Mouse (Mus musculus): ENCODE results near the gene Il22ra2.
A peak's percentile ranks its signal among the peaks of the same experiment; 100 is the strongest.
"Not testable (repeated sequence)": the region's sequence is repeated elsewhere in the genome, so short reads cannot be mapped to it uniquely, and the experiment has no call there.

Il22ra2 gene

DNA sequence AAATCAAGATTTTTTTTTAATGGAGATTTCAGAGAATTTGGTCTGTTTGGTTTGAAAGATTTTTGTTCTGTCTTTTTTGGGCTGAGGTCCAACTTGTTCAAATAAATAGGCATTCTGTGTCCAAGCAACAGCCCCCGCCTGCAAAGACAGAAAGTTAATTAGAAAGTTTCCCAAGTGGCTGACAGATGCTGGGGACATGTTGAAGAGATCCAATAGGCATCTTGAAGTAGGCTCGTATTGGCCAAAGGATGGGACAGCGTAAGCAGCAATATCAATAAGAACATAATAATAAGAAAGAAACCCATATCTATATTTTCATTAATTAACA lies 21.7 kb upstream of the Il22ra2 start:
- no peak for DNase-seq (ENCODE audit: inconsistent ontology term)

DNA sequence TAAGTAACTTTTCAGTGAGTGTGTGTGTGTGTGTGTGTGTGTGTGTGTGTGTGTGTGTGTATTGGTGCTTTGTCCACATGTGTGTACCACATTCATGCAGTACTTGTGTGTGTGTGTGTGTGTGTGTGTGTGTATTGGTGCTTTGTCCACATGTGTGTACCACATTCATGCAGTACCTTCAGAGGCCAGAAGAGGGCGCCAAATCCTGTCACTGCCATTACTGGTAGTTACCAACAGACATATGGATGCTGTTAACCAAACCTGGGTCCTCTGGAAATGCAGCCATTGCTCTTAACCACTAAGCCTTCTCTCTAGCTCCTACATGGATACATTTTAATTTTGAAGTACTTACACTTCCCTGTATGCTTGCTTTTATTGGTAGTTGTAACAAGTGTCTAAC lies 20.3 kb upstream of the Il22ra2 start:
- not testable (repeated sequence) for DNase-seq (ENCODE audit: inconsistent ontology term)

DNA sequence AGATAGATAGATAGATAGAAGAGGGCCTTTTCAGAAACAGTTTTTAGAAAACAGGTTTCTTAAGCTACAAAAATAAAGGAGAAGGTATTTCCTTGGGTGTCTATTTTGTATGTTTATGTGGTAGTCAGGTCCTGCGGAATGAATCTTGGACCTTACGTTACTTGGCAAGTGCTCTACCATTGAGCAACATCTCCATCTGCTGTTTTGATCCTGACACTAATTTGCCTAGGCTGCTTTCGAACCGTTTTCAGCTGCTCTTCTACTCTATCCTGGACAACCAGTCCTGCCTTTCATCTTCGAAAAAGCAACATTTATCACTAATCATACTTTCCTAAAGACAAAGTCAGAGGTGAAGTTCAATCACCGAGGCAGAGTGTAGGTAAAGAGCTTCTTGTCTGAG lies 18.6 kb upstream of the Il22ra2 start:
- DNase-seq (ENCODE audit: inconsistent ontology term) = no peak

DNA sequence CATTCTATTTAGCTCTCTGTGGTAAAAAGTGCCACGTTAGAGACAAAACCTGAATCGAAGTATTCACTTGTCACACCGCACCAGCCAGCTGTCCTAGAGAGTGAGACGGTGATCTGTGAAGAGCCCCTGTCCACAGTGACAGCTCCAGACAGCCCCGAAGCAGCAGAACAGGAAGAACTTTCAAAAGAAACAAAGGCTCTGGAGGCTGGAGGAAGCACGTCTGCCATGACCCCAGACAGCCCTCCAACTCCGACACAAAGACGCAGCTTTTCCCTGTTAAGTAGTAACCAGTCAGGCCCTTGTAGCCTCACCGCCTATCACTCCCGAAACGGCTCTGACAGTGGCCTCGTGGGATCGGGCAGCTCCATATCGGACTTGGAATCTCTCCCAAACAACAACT lies 12.7 kb upstream of the Il22ra2 start:
- DNase-seq (ENCODE audit: inconsistent ontology term) = no peak

DNA sequence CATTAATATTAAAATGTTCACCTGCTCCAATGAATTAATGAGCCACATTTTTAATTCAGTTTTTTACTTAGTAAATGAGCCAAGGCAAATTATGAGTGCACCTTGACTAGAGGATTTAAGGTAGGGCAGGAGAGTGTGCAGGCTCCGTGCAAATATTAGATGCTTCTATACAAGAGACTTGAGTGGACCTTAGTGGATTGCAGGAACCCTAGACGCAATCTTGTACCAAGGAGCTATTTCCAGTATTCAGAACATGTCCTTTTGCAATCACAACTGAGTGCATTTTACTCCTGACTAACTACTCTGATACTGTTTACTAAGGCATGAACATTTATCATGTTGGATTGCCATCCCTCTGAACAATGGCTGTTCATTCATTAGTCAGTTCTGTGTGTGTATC lies 10.2 kb upstream of the Il22ra2 start:
- no peak for DNase-seq (ENCODE audit: inconsistent ontology term)

DNA sequence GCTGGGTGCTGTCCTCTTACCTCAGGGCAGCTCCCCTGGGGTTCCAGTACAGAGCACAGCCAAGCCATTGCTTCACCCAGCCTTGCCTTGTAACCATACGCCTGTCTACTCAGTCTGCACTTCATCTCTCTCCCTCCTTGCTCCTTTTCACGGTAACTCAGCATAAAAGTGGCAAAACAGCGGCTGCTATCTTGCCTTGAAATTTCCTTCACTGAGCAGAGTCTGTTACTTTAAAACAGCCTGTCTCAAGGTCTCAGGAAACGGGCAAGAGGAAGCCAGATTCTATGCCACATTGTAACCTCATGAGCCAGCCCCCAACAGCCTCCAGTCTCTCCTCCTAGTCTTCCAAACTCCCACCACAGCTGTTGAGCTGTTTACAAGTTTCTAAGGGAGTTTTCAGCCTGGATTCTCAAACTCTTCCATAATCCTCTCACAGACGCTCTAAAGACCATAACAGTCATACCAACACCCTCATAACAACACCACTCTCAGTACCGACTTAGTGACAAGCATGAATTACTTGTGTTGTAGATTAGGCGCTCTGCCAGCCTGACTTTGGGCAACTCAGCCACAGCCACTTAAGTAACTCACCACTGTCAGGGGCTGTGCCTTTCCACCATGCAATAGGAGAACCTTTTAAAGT lies 8.6 kb upstream of the Il22ra2 start:
- DNase-seq (ENCODE audit: inconsistent ontology term) = no peak

DNA sequence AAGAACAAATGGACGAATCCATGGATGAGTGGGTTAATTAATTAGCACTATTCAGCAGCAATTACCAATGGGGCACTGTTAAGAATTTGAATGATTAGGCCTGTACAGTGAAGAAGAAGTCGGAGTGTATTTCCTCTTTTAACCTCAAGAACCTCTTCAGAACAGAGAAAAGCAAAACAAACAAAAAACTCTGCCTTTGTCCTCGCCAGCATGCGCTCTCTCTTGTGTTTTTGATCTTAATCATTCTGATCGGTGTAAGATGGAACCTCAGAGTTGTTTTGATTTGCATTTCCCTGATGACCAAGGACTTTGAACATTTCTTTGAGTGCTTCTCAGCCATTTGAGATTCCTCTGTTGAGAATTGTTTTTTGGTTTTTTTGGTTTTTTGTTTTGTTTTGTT lies 2.1 kb upstream of the Il22ra2 start:
- DNase-seq (ENCODE audit: inconsistent ontology term) = peak; percentile 7

DNA sequence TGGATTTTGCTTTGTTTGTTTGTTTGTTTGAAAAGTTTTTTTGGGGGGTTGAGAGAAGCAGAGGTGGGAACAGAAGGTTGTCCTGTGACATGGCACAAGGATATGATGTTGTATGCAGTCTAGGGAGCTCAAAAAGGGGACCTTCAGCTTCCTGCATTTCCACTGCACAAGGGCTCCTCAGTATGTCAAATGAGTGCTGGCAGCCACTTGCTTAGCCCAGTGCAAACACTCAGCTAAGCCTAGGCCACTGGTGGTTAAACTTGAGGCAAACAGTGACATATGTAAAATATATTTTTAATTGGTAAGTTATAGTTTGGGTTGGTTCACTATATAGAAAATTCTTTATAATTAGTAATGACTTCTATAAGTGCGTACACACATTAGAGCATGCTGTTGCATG lies 2.8 kb downstream of the Il22ra2 start:
- no peak for DNase-seq (ENCODE audit: inconsistent ontology term)

DNA sequence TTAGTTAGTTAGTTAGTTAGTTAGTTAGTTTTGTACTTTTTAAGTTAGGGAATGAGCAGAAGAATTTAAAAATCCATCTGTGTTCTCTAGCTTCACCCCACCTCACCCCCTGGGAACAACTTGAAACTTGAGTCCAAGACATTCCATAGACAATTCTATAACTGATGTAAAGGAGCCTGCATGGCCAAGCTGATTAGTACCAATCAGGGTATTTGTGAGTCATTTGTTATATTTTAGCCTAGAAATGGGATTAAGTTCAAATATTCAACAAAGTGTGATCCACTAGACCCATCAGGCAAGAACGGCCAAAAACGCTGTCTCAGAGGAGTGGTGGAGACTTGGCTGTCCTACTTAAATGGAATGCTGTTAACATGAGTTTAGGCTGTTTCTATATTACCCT lies 5.5 kb downstream of the Il22ra2 start:
- DNase-seq (ENCODE audit: inconsistent ontology term) = no peak

DNA sequence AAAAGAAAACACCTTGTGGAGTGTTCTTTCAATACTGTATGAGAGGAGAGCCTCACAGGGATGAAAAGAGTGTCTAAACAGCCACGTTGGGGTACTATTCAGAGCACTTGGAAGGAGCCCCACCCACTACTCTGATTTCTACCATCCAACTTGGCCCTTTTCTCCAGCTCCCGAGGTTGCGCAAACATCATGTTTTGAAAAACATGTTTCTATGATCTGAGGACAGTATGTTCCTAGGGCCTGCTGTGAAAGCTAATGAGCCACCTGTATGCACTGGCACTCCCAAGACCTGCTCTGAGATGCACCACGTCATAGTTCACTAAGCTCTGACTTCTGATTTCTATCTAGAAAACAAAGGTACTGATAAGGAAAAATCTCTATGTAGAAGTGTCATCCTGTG lies 6.0 kb downstream of the Il22ra2 start:
- no peak for DNase-seq (ENCODE audit: inconsistent ontology term)

DNA sequence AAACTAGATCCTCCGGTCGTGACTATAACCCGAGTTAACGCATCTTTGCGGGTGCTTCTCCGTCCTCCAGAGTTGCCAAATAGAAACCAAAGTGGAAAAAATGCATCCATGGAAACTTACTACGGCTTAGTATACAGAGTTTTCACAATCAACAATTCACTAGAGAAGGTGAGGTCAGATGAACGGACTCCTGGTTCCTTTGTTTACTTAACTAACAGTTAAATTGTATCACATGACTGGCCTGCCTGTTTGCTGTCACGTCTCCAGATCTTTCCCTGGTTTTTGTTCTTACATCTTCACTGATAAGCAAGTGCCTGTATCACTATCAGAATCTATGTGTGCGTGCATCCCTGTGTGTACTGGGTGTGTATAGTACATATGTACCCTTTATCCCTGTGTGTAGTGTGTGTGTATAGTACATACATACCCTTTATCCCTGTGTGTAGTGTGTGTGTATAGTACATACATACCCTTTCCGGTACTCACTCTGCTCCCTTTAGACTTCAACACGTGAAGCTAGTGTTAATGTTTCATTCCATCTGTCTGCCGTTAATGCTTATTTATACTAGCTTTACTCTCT lies 9.9 kb downstream of the Il22ra2 start:
- DNase-seq (ENCODE audit: inconsistent ontology term) = no peak

DNA sequence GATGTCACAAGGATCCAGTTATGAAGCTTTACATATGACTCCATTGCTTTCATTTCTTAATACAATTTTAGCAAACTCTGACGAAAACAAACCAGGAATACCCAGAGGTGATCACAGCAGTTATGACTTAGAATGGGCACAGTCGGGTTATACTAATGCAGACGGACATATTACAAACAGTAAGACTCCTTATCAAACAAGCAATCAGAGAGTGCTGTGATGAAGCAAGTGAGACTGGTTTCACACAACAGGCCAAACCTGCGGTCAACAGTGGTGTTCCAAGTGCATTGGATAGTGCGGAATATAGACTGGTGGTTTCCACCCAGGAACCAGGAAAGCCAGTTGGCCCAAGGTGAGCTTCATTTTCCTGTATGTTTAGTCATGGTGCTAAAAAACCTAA lies 17.1 kb downstream of the Il22ra2 start:
- DNase-seq (ENCODE audit: inconsistent ontology term) = no peak

DNA sequence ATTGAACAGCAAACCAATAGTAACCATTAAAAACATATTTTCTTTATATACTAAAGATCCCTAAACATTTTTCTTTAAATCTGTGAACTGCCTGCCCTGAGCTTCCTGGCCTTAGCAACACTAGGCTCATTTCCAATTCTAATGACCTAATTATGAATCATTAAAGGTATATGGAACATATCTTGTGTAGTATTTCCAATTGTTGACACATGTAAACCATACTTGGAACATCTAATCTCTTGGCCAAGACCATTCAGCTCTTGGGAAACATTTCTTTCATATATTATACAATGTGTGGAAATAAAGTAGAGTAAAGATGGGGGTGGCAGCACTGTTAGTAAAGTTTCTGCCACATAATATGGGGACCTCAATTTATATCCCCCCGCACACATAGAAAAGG lies 17.8 kb downstream of the Il22ra2 start:
- no peak for DNase-seq (ENCODE audit: inconsistent ontology term)

DNA sequence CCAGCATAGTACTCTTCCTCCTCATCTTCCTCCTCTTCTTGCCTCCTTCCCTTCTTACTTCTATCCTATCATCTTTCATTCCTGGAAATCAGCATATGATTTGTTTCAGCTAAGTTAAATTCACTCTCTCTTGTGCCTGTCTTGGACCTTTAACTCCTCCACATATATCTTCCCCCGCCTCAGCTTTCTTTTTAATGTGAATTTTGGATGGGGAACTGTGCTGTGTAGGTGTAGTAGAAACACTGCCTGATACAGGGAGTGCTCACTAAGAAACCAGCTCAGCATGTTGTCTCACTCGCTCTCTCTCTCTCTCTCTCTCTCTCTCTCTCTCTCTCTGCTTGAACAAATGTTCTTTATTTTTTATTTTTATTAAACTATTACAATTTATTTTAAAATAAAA lies 23.3 kb downstream of the Il22ra2 start:
- DNase-seq (ENCODE audit: inconsistent ontology term) = no peak

DNA sequence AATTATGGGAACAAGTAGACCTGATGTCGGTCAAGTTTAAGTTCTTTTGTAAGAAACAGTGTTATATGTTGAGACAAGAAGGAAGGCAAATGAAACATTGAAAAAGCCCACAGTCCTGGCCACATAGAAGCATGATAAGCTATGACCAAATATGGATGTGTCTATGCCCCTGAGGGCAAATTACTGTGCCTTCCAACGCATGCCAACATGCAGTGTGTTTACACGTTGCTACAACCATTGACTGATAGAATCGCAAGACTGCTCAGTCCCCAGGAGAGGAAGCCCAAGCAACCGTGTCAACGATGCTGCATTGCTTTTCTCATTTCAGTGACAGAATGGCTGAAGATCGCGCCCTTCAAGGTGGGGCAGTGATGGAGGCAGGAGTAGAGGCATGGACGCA lies 35.6 kb downstream of the Il22ra2 start:
- no peak for DNase-seq (ENCODE audit: inconsistent ontology term)

DNA sequence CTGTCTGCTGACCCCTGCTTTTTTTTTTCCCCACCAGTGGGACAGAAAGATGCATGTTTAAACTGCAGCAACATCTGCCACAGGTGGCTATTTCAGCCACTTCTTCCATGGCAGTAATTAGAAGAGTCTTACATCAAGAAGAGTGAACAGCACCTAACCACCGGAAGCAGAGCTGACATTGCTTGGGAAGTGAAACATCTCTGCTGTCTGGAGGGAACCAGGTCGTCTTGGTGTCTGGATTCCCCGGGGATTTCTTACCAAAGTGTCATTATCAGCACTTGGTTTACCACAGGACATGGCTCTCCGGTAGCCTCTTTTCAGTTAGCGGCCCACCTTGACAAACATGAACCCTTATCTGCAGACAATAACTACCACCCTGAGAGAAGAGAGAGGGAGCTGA lies 38.2 kb downstream of the Il22ra2 start:
- no peak for DNase-seq (ENCODE audit: inconsistent ontology term)

DNA sequence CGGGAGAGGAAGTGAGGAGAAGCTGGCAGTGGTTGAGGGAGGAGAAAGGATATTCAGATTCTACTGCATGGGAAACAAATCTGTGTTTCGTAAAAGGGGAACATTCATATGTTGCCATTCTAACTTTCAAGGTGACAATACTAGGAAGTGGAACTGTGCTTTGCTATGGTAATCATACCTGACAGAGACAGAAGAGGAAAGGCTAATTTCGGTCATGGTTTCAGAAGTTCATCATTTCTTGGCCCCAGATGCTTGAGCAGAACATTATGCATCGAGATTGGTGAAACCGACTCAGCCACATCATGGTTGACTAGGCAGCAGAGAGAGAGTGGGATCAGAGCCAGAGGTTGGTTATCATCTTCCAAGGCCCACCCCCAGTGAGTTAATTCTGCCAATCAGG lies 47.2 kb downstream of the Il22ra2 start:
- no peak for DNase-seq (ENCODE audit: inconsistent ontology term)

DNA sequence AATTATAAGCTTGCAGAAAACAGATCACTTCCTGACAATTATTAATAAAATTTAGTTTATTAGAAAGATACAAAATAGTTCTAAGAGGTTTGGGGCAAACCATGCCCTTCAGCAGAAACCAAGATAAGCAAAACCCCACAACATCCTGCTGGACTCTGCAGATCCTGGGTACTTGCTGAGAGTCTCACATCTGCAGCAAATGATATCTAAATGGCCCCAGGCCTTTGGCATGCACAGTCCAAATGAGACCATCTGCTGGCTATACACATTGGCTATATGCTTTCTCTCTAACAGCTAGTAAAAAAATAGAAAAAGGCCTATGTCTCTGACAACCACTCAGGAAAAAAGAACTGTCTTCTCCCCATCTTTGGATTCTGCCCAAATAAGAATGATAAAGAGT lies 50.2 kb downstream of the Il22ra2 start:
- no peak for DNase-seq (ENCODE audit: inconsistent ontology term)

DNA sequence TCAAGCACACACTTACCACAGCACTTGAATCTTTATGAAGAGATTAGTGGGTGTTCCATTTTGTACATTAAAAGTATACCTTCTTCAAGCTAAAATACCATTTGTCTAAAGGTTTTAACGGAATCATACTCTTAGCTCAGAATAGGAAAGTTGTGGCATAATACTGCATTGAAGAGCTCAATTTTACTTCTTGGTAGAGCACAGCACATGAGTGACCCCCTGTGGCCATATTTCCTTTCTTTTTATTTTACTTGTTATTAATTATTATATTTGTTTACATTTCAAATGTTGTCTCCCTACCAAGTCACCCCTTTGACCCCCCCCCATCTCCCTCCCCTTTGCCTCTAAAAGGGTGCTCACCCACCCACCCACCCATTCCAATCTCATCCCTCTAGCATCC lies 51.3 kb downstream of the Il22ra2 start:
- no peak for DNase-seq (ENCODE audit: inconsistent ontology term)

Measured in Muller cell, postnatal 12 days (primary cell).